Mouse (Mus musculus): ENCODE data around the gene Tiam2. TPM values are rescaled to one million over a fixed set of nuclear protein-coding genes. Genes with fewer than 3 reads are reported as not detected.

Tiam2 gene
- total RNA-seq, 1 experiment: 3.1 TPM

DNA sequence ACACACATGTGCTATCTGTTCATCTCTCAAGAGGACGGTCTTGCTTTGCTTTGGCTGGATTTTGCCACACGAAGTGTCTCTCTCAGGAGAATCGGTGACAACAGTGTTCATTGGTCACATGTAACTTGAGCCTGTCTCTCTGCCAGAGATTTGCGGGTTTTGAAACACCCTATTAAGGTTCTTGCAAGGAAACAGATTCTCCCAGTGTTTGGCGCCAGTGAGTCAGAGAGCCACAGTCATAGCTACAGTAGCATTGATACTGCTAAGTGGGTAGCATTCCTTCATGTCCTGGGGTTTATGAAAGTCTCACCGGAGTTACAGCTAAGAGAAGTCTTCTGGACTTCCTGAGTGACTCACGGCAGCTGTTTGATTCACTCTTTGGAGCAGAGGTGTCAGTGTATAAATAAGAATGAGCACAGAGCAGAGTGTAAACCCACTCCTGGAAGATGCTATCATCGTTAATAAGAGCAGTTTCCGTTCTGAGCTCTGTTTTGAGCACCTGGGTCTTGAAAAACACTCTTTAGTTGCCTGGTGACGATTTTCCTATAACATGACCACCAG lies 93.1 kb downstream of the Tiam2 start:
- no peak for DNase-seq (ENCODE audit: low read depth, low spot score)
- Histone ChIP-seq H3K4me3 (ENCODE audit: insufficient read depth in 1 of 2, low read depth in 1 of 2, low read length in 2 of 2, poor library complexity in 1 of 2, severe bottlenecking in 1 of 2) (no peak overlapping the region), H3K27ac (ENCODE audit: insufficient read depth, low read depth, low read length, poor library complexity, severe bottlenecking) (no peak overlapping the region), H3K4me1 (ENCODE audit: control insufficient read depth in 2 of 2, insufficient read depth in 2 of 2, low read length in 2 of 2, poor library complexity in 1 of 2) (peaks cover 0 to 2% of the 10 kb centered on the region in 2 experiments; a peak in 1 of 4 replicates), H3K36me3 (ENCODE audit: control insufficient read depth, insufficient read depth, low read length, poor library complexity, severe bottlenecking) (no peaks in the 10 kb centered on the region), H3K9ac (ENCODE audit: insufficient read depth, low read depth, low read length, poor library complexity, severe bottlenecking) (no peak overlapping the region), H3K9me3 (ENCODE audit: control insufficient read depth, insufficient read depth, low read depth, low read length) (no peaks in the 10 kb centered on the region)
- in situ Hi-C loops (cut with MboI; ENCODE audit: low sequenced_read_pairs in 2 of 2, unreplicated experiment in 2 of 2): no loop called here
- TF ChIP-seq CHD2 (IDR thresholded peaks at IDR 0.05; ENCODE audit: low read depth, low read length): no peak
- no peak for TF ChIP-seq MAFK (IDR thresholded peaks at IDR 0.05; ENCODE audit: insufficient read depth, low read depth, low read length)
- no peak for TF ChIP-seq HCFC1 (IDR thresholded peaks at IDR 0.05; ENCODE audit: borderline replicate concordance, insufficient read depth, low read length)
- TF ChIP-seq ZC3H11A (IDR thresholded peaks at IDR 0.05; ENCODE audit: borderline replicate concordance, low read depth, low read length): no peak
- no peak for TF ChIP-seq ZNF384 (IDR thresholded peaks at IDR 0.05; ENCODE audit: low read depth, low read length)

DNA sequence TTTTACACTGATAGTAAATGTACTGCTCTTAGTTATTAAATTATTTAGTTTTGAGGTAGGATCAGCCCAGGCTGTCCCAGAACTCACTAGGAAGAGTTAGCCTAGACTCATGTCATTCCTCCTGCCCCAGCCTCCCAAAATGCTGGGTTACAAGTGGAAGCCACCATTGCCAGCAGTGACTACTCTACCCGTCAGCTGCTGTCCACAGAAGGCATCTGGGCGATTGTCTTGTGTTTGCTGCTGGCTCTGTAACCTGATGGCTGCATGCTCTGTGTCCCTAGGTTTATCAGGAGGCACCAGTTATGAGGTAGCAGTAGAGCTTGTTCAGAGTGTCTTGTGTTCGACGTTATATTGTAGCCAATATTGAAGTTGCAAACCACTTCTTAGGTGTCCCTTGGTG lies 93.8 kb downstream of the Tiam2 start:
- Histone ChIP-seq H3K9me3 (ENCODE audit: control insufficient read depth, insufficient read depth, low read depth, low read length) (no peaks in the 10 kb centered on the region), H3K27ac (ENCODE audit: insufficient read depth, low read depth, low read length, poor library complexity, severe bottlenecking) (no peak overlapping the region), H3K9ac (ENCODE audit: insufficient read depth, low read depth, low read length, poor library complexity, severe bottlenecking) (no peak overlapping the region), H3K4me3 (ENCODE audit: insufficient read depth in 1 of 2, low read depth in 1 of 2, low read length in 2 of 2, poor library complexity in 1 of 2, severe bottlenecking in 1 of 2) (no peak overlapping the region), H3K36me3 (ENCODE audit: control insufficient read depth, insufficient read depth, low read length, poor library complexity, severe bottlenecking) (no peaks in the 10 kb centered on the region), H3K4me1 (ENCODE audit: control insufficient read depth in 2 of 2, insufficient read depth in 2 of 2, low read length in 2 of 2, poor library complexity in 1 of 2) (no peaks in the 10 kb centered on the region)
- in situ Hi-C loops (cut with MboI; ENCODE audit: low sequenced_read_pairs in 2 of 2, unreplicated experiment in 2 of 2): no loop called here
- DNase-seq (ENCODE audit: low read depth, low spot score): no peak
- TF ChIP-seq HCFC1 (IDR thresholded peaks at IDR 0.05; ENCODE audit: borderline replicate concordance, insufficient read depth, low read length): no peak
- TF ChIP-seq MAFK (IDR thresholded peaks at IDR 0.05; ENCODE audit: insufficient read depth, low read depth, low read length): no peak
- TF ChIP-seq ZC3H11A (IDR thresholded peaks at IDR 0.05; ENCODE audit: borderline replicate concordance, low read depth, low read length): no peak
- TF ChIP-seq ZNF384 (IDR thresholded peaks at IDR 0.05; ENCODE audit: low read depth, low read length): no peak
- no peak for TF ChIP-seq CHD2 (IDR thresholded peaks at IDR 0.05; ENCODE audit: low read depth, low read length)

DNA sequence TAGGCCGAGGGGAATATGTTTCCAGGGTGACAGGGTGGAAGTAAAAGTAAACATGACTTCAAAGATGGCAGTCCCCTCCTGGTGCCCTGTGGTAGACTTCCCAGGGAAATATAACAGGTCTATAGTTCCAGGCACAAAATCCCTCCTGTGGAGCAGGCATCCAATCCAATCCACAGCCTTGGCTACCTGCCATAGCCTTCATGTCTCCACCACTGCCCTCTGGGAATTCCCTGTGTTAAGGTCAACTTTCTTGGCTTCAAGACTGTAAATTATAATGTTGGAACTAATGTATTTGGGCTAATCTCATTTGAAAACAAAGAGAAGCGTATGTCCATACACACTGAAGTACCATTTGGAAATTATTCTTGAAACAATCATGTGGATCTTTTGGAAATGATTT lies 97.0 kb downstream of the Tiam2 start:
- TF ChIP-seq MAFK (IDR thresholded peaks at IDR 0.05; ENCODE audit: insufficient read depth, low read depth, low read length) (no peak), ZC3H11A (IDR thresholded peaks at IDR 0.05; ENCODE audit: borderline replicate concordance, low read depth, low read length) (no peak), CHD2 (IDR thresholded peaks at IDR 0.05; ENCODE audit: low read depth, low read length) (no peak), HCFC1 (IDR thresholded peaks at IDR 0.05; ENCODE audit: borderline replicate concordance, insufficient read depth, low read length) (no peak), ZNF384 (IDR thresholded peaks at IDR 0.05; ENCODE audit: low read depth, low read length) (no peak)
- DNase-seq (ENCODE audit: low read depth, low spot score): no peak
- Histone ChIP-seq H3K4me3 (ENCODE audit: insufficient read depth in 1 of 2, low read depth in 1 of 2, low read length in 2 of 2, poor library complexity in 1 of 2, severe bottlenecking in 1 of 2) (no peak overlapping the region), H3K36me3 (ENCODE audit: control insufficient read depth, insufficient read depth, low read length, poor library complexity, severe bottlenecking) (no peaks in the 10 kb centered on the region), H3K27ac (ENCODE audit: insufficient read depth, low read depth, low read length, poor library complexity, severe bottlenecking) (no peak overlapping the region), H3K9ac (ENCODE audit: insufficient read depth, low read depth, low read length, poor library complexity, severe bottlenecking) (no peak overlapping the region), H3K4me1 (ENCODE audit: control insufficient read depth in 2 of 2, insufficient read depth in 2 of 2, low read length in 2 of 2, poor library complexity in 1 of 2) (no peaks in the 10 kb centered on the region), H3K9me3 (ENCODE audit: control insufficient read depth, insufficient read depth, low read depth, low read length) (no peaks in the 10 kb centered on the region)
- in situ Hi-C loops (cut with MboI; ENCODE audit: low sequenced_read_pairs in 2 of 2, unreplicated experiment in 2 of 2): no loop called here

DNA sequence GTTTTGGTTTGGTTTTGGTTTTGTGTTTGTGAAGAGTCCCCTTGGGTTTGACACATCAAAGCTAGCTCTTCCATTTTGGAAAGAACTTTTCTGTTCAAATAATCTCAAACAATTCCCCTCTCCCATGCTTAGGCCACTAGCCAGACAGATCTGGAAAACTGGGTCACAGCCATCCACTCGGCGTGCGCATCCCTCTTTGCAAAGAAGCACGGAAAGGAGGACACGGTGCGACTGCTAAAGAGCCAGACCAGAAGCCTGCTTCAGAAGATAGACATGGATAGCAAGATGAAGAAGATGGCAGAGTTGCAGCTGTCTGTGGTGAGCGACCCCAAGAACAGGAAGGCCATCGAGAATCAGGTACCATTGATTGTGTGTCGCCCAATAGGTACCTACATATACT lies 102.3 kb downstream of the Tiam2 start:
- H3K9me3 ChIP-seq (ENCODE audit: control insufficient read depth, insufficient read depth, low read depth, low read length): no peaks in the 10 kb centered on the region
- H3K9ac ChIP-seq (ENCODE audit: insufficient read depth, low read depth, low read length, poor library complexity, severe bottlenecking): no peak overlapping the region
- H3K36me3 ChIP-seq (ENCODE audit: control insufficient read depth, insufficient read depth, low read length, poor library complexity, severe bottlenecking): no peaks in the 10 kb centered on the region
- in situ Hi-C loops (cut with MboI; ENCODE audit: low sequenced_read_pairs in 2 of 2, unreplicated experiment in 2 of 2): no loop called here
- TF ChIP-seq ZC3H11A (IDR thresholded peaks at IDR 0.05; ENCODE audit: borderline replicate concordance, low read depth, low read length) (no peak), HCFC1 (IDR thresholded peaks at IDR 0.05; ENCODE audit: borderline replicate concordance, insufficient read depth, low read length) (no peak), ZNF384 (IDR thresholded peaks at IDR 0.05; ENCODE audit: low read depth, low read length) (no peak), MAFK (IDR thresholded peaks at IDR 0.05; ENCODE audit: insufficient read depth, low read depth, low read length) (no peak), CHD2 (IDR thresholded peaks at IDR 0.05; ENCODE audit: low read depth, low read length) (no peak)
- no peak for DNase-seq (ENCODE audit: low read depth, low spot score)
- H3K4me1 ChIP-seq (ENCODE audit: control insufficient read depth in 2 of 2, insufficient read depth in 2 of 2, low read length in 2 of 2, poor library complexity in 1 of 2): no peaks in the 10 kb centered on the region
- no peak overlapping the region for H3K4me3 ChIP-seq (ENCODE audit: insufficient read depth in 1 of 2, low read depth in 1 of 2, low read length in 2 of 2, poor library complexity in 1 of 2, severe bottlenecking in 1 of 2)
- no peak overlapping the region for H3K27ac ChIP-seq (ENCODE audit: insufficient read depth, low read depth, low read length, poor library complexity, severe bottlenecking)

Measured in ES-E14 (cell line).